11 mouse cellular contexts compared by ENCODE assay signal in genomic region chr10:98740507-98741147, GRCm38 (mm10).
"Had no signal": no experiment of that assay in that cellular context is flagged by ENCODE, and none has a peak within 500 bp of the region (broad histone marks: within the 10 kb centered on the region; RNA-seq: fewer than 3 reads in every experiment).

No protein-coding gene starts in this region.

- H3K9me3 ChIP-seq: lung, embryonic 15.5 days; midbrain, embryonic 13.5 days; midbrain, embryonic 15.5 days; neural tube, embryonic 12.5 days had no signal

- H3K27me3 ChIP-seq: lung, embryonic 15.5 days; midbrain, embryonic 13.5 days; midbrain, embryonic 15.5 days; neural tube, embryonic 12.5 days had no signal

- H3K4me1 ChIP-seq: midbrain, embryonic 13.5 days; midbrain, embryonic 15.5 days had no signal

- H3K27ac ChIP-seq: liver, embryonic 14.5 days; lung, embryonic 15.5 days; macrophage; midbrain, embryonic 13.5 days; midbrain, embryonic 15.5 days; neural tube, embryonic 12.5 days had no signal

- H3K9ac ChIP-seq: liver, embryonic 14.5 days; lung, embryonic 15.5 days; midbrain, embryonic 13.5 days; midbrain, embryonic 15.5 days; neural tube, embryonic 12.5 days had no signal

- H3K4me3 ChIP-seq: lung, embryonic 15.5 days; midbrain, embryonic 13.5 days; midbrain, embryonic 15.5 days; neural tube, embryonic 12.5 days had no signal

- ATAC-seq: lung, postnatal 0 days; midbrain, embryonic 13.5 days; midbrain, embryonic 15.5 days had no signal

- H3K36me3 ChIP-seq: lung, embryonic 15.5 days; midbrain, embryonic 13.5 days; midbrain, embryonic 15.5 days; neural tube, embryonic 12.5 days had no signal

- DNase-seq: lung, adult 2 months; thymus, adult 18-20 months; thymus, postnatal 14 days; thymus, postnatal 36 days had no signal
